Mouse (Mus musculus): ENCODE results near the gene Gfpt2.
"Not testable (repeated sequence)": the region's sequence is repeated elsewhere in the genome, so short reads cannot be mapped to it uniquely, and the experiment has no call there.

Gfpt2 gene

GRCm38 (mm10) chr11:49794342-49795144 is 565 bp downstream of the Gfpt2 start:
- in situ Hi-C loops (cut with MboI), result no loop called here

- in situ Hi-C loops (cut with MboI), result no loop called here
Measured at GRCm38 (mm10) chr11:49798931-49799330, 5.0 kb downstream of the Gfpt2 start.

DNA sequence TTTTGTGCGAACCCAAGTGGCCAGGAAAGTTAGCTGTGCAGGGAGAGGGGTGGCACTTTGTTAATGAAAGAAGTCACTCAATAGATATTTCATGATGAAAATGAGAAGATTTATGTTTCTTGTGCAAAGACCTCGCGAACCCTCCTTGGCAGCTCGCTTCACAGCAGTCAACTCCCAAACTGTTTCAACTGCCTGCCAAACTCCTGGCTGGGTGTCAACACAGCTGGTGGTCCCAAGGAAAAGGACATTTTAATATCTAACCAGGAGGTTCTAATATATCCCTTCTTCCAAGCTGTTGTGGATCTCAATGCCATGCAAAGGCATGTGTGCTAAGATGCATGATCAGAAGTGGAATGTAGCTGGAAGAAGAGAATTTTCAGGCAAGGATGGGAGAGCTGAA is 7.5 kb downstream of the Gfpt2 start:
- in situ Hi-C loops (cut with MboI), result no loop called here

DNA sequence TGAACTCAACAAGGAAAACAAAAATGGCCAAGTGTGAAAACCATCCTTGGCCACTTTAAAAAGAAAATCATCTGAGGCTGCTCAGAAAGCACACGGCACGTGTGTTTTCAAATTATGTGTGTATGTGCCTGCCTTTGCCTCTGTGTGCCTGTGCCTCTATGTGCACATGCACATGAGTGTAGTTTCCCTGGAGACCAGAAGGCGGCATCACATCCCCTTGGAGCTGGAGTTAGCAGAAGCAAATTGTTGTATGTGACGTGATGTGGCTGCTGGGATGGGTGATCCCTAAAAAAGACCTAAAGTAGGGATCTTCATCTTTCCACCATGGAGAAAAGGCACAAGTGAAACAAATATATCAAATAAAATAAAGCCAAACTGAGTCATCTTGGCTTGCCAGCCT is 9.8 kb downstream of the Gfpt2 start:
- in situ Hi-C loops (cut with MboI), result no loop called here

DNA sequence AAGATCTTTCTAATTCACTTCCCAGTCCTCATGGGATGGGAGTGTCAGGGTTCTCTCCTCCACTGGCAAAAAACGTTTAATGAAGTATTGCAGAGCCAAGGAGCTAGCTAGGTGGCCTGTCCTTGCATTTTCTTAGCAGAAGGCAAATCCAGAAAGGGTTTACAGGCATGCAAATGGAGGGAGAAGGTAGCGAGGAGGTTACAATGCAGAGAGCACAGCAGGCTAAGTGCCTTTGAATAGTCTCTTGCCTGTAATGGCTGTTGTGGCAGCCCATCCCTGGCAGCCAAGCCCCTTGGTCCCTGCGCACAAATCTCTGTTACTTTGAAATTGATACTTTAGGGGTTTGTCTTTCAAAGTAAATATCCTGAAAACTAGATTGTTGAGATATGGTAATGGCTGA is 12.2 kb downstream of the Gfpt2 start:
- in situ Hi-C loops (cut with MboI), result no loop called here

- in situ Hi-C loops (cut with MboI), result no loop called here
Measured at GRCm38 (mm10) chr11:49808946-49809345, 15.0 kb downstream of the Gfpt2 start.

- in situ Hi-C loops (cut with MboI), result not testable (repeated sequence)
Measured at GRCm38 (mm10) chr11:49810696-49811095, 16.7 kb downstream of the Gfpt2 start.

DNA sequence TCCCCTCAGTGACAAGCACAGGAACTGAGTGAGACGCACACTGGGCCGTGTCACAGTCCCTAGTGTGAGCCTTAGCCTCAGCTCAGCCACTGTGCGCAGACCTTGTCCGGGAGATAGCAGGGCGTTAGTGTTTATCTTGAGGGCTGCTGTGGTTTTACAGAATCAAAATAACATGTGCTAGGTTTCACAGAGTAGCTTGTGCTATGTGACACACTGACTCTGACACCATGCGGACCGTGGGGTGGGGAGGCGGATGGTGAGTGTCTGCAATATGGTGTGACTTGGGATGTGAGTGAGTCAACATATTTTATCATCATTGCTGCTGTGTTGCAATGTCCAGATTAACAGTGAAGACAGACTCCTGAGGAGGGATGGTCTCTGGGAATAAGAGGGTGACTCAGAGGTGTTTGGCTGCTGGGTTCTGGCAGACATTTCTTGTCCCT is 17.1 kb downstream of the Gfpt2 start:
- in situ Hi-C loops (cut with MboI), result no loop called here

GRCm38 (mm10) chr11:49811879-49812278 is 17.9 kb downstream of the Gfpt2 start:
- in situ Hi-C loops (cut with MboI), result no loop called here

GRCm38 (mm10) chr11:49818869-49819566 is 25.0 kb downstream of the Gfpt2 start:
- in situ Hi-C loops (cut with MboI), result no loop called here

DNA sequence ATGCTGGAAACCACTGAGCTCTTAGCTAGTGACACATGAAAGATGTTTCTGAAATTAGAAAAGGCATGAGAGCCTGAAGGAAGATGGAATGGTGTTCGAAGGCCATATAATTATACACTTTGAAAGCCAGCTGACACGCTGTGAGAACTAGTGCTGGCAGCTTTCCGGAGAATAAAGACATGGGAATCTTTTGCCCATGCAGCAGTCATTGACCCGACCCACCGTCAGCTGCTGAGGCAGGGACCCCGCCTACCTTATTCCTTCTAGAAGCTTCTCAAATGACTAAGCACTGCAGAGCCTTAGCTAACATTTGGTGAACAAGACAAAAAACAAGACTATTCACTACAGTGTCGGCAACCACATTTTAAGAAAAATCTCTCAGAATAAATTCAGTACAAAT is 25.7 kb downstream of the Gfpt2 start:
- in situ Hi-C loops (cut with MboI), result no loop called here

GRCm38 (mm10) chr11:49820928-49821327 is 26.9 kb downstream of the Gfpt2 start:
- in situ Hi-C loops (cut with MboI), result no loop called here

- in situ Hi-C loops (cut with MboI), result no loop called here
Measured at GRCm38 (mm10) chr11:49821546-49821945, 27.6 kb downstream of the Gfpt2 start.

GRCm38 (mm10) chr11:49822337-49822736 is 28.4 kb downstream of the Gfpt2 start:
- in situ Hi-C loops (cut with MboI), result no loop called here

GRCm38 (mm10) chr11:49824896-49825295 is 30.9 kb downstream of the Gfpt2 start:
- in situ Hi-C loops (cut with MboI), result no loop called here

GRCm38 (mm10) chr11:49827243-49827642 is 33.3 kb downstream of the Gfpt2 start:
- in situ Hi-C loops (cut with MboI), result no loop called here

DNA sequence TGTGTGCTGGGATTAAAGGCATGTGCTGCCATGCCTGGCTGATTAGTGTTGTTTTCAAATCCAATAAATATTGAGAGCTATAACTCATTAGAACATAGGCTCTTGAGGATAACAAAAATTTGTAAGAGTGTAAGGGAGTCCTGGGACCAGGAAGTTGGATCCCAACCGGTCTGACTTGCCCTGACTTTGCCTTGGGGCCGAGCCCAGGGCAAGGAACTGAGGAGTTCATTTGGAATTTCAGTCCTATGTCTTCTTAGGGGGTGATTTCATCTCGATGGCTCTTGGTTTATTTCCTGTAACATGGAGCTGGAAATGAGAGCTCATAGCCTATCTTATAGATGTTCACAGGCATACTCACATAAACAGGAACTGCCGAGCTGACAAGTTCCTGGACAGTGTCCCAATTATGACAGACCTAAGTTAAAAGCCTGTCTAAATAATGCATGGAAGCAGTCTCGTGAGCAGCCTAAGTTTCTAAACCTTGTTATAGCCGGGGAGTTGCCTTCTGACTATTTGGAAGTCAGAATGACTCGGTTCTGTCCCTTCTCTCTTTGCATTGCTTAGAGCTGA is 35.3 kb downstream of the Gfpt2 start:
- in situ Hi-C loops (cut with MboI), result no loop called here

- in situ Hi-C loops (cut with MboI), result no loop called here
Measured at GRCm38 (mm10) chr11:49831980-49832379, 38.0 kb downstream of the Gfpt2 start.

DNA sequence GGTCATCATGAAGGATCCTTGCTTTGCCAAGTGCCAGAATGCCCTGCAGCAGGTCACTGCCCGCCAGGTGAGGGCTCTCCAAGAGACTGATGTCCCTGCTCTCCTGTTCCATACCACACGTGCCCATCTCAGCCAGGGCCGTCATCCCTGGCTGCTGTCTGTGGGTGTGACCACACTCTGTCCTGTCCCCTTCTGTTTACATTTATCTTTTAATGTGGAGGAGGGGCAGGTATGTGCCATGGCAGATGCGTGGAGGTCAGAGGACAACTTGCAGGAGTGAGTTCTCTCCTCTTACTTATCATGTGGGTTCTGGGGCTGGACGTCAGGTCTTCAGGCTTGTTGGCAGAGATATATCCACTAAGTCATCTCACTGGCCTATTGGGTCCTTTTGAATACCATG is 39.0 kb downstream of the Gfpt2 start:
- in situ Hi-C loops (cut with MboI), result no loop called here

DNA sequence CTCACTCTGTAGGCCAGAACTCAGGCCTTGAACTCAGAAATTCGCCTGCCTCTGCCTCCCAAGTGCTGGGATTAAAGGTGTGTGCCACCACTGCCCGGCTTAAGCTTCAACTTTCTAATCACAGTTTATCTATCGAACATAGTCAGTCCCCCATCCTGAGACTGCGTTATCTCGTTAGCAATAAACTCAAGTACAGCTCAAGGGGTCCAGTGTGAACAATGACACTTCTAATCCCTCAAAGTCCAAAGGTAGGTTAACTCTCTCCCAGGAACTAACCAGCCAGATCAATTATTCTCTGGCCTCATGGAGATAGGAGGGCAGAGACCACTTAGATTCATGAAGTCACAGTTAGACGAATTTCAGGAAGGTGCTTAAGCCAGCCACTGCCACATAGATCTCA is 40.3 kb downstream of the Gfpt2 start:
- in situ Hi-C loops (cut with MboI), result no loop called here

GRCm38 (mm10) chr11:49835257-49835956 is 41.4 kb downstream of the Gfpt2 start:
- in situ Hi-C loops (cut with MboI), result no loop called here

DNA sequence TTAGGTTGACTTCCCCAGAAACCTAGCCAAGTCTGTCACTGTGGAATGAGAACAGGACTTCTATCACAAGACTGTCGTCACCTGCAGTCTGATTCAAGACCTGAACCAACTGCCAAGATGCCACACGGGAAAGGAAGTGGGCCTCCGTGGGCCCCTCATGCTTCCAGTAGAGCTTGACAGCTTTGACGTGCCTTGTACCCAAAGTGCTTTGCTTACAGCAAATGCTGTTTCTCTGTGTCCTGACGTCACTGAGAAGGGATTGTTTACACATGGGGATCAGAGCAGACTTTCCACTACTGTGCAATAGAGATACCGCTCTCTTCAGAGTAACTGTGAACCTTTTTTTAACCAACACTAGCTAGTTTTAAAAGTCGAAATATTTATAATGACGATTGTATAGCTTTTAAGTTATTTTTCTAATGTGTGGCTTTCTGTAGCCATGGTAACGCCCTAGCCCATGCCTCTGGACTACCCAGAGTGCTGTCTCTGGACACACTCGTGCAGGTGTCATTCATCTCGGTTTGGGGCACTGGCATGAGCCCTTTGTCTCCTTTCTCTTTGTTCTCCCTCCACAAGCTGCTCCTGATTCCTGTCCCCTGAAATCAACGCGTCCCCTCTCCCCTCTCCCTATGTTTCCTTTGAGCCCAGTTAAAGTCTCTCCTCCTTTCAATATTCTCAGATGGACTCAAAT is 43.9 kb downstream of the Gfpt2 start:
- in situ Hi-C loops (cut with MboI), result no loop called here
